Mouse (Mus musculus) myocyte (in vitro differentiated cells): ENCODE measurements around the gene Tarbp2. TPM values are rescaled to one million over a fixed set of nuclear protein-coding genes. Genes with fewer than 3 reads are reported as not detected.
A peak's percentile ranks its signal among the peaks of the same experiment; 100 is the strongest.

Source experiments
- H3K27me3 ChIP-seq: one replicate; pipeline ENCODE4 v1.6.1; 2011; ENCODE audit not compliant: control insufficient read depth, insufficient read depth, insufficient read length
- H3K36me3 ChIP-seq: one replicate; pipeline ENCODE4 v1.6.1; 2011; ENCODE audit not compliant: control insufficient read depth, insufficient read depth
- H3K4me2 ChIP-seq: one replicate; pipeline ENCODE4 v1.6.1; 2011; ENCODE audit warnings: low read depth, control low read depth
- H3K4me3 ChIP-seq: one replicate; pipeline ENCODE4 v1.5.1; 2011; ENCODE audit warnings: mild to moderate bottlenecking, control low read depth, moderate library complexity
- H3K79me2 ChIP-seq: one replicate; pipeline ENCODE4 v1.6.1; 2011; ENCODE audit not compliant: control insufficient read depth, insufficient read depth
- H3ac ChIP-seq: one replicate; pipeline ENCODE4 v1.6.1; 2011; ENCODE audit not compliant: control insufficient read depth, insufficient read length
- CEBPB ChIP-seq: IDR thresholded peaks from 2 replicates; pipeline ENCODE4 v1.6.1; 2011; ENCODE audit warnings: mild to moderate bottlenecking, moderate library complexity; ENCODE audit not compliant: poor library complexity, insufficient read depth, severe bottlenecking
- E2F4 ChIP-seq: IDR thresholded peaks from one replicate; pipeline ENCODE4 v1.6.1; 2011; ENCODE audit warnings: mild to moderate bottlenecking, control low read depth, moderate library complexity; ENCODE audit not compliant: insufficient read depth
- MAX ChIP-seq: IDR thresholded peaks from one replicate; pipeline ENCODE4 v1.6.1; 2011; ENCODE audit warnings: low read depth, mild to moderate bottlenecking, control low read depth
- MYOD1 ChIP-seq, 3 experiments: IDR thresholded peaks; one replicate each; pipeline ENCODE4 v1.6.1; 2011; ENCODE audit warnings: control low read depth in 2 of 3, low read depth in 2 of 3, mild to moderate bottlenecking in 2 of 3, moderate library complexity in 1 of 3; ENCODE audit not compliant: insufficient read length in 2 of 3, control insufficient read depth in 1 of 3
- MYOG ChIP-seq, 3 experiments: IDR thresholded peaks; one replicate each; pipeline ENCODE4 v1.6.1; 2011; ENCODE audit warnings: control low read depth in 2 of 3, low read depth in 2 of 3, mild to moderate bottlenecking in 2 of 3; ENCODE audit not compliant: insufficient read length in 2 of 3, control insufficient read depth in 1 of 3, insufficient read depth in 1 of 3
- POLR2A ChIP-seq: IDR thresholded peaks from one replicate; pipeline ENCODE4 v1.6.1; 2011; ENCODE audit warnings: low read depth, mild to moderate bottlenecking, control low read depth, moderate library complexity; ENCODE audit not compliant: insufficient read length
- POLR2AphosphoS2 ChIP-seq: IDR thresholded peaks from one replicate; pipeline ENCODE4 v1.6.1; 2011; ENCODE audit warnings: low read depth, control low read depth; ENCODE audit not compliant: insufficient read length
- REST ChIP-seq: IDR thresholded peaks from one replicate; pipeline ENCODE4 v1.6.1; 2011; ENCODE audit warnings: mild to moderate bottlenecking, control low read depth, moderate library complexity; ENCODE audit not compliant: insufficient read depth, insufficient read length
- SRF ChIP-seq: IDR thresholded peaks from one replicate; pipeline ENCODE4 v1.6.1; 2011; ENCODE audit warnings: low read depth; ENCODE audit not compliant: control insufficient read depth, insufficient read length
- TCF12 ChIP-seq: IDR thresholded peaks from one replicate; pipeline ENCODE4 v1.6.1; 2011; ENCODE audit warnings: mild to moderate bottlenecking, control low read depth; ENCODE audit not compliant: poor library complexity, insufficient read depth, severe bottlenecking
- TCF3 ChIP-seq: IDR thresholded peaks from one replicate; pipeline ENCODE4 v1.6.1; 2011; ENCODE audit warnings: low read depth, control low read depth; ENCODE audit not compliant: insufficient read length
- USF1 ChIP-seq: IDR thresholded peaks from one replicate; pipeline ENCODE4 v1.6.1; 2011; ENCODE audit warnings: low read depth, mild to moderate bottlenecking, control low read depth, moderate library complexity
- polyA plus RNA-seq: library from polyadenylated mRNA; unstranded; fragments of >200 nt; fragmentation: generic; extraction: Trizol; gene quantifications from one replicate; pipeline ENCODE4 v1.2.1, GENCODE M21; 2012; ENCODE audit warnings: missing spikeins

The Tarbp2 gene
- polyA plus RNA-seq, 1 experiment: 76.2 TPM

GRCm38 (mm10) chr15:102519211-102520141, 1.5 kb downstream of the Tarbp2 start:
- peak overlapping the region; percentile 94 for H3K4me2 ChIP-seq
- H3K27me3 ChIP-seq: no peaks in the 10 kb centered on the region
- peaks cover 10% of the 10 kb centered on the region for H3K36me3 ChIP-seq
- peaks cover 29% of the 10 kb centered on the region for H3K79me2 ChIP-seq
- H3K4me3 ChIP-seq: peak overlapping the region; percentile 56
- H3ac ChIP-seq: peak overlapping the region; percentile 37
- TF ChIP-seq SRF: no peak
- TF ChIP-seq MAX: no peak
- TF ChIP-seq REST: no peak
- TF ChIP-seq E2F4: no peak
- no peak for TF ChIP-seq POLR2A
- TF ChIP-seq POLR2AphosphoS2: no peak
- no peak for TF ChIP-seq TCF12
- no peak for TF ChIP-seq MYOG (IDR thresholded peaks at IDR 0.05; ENCODE audit: control insufficient read depth in 1 of 3, insufficient read depth in 1 of 3, insufficient read length in 2 of 3, low read depth in 2 of 3)
- TF ChIP-seq CEBPB: no peak
- no peak for TF ChIP-seq USF1
- no peak for TF ChIP-seq TCF3

DNA sequence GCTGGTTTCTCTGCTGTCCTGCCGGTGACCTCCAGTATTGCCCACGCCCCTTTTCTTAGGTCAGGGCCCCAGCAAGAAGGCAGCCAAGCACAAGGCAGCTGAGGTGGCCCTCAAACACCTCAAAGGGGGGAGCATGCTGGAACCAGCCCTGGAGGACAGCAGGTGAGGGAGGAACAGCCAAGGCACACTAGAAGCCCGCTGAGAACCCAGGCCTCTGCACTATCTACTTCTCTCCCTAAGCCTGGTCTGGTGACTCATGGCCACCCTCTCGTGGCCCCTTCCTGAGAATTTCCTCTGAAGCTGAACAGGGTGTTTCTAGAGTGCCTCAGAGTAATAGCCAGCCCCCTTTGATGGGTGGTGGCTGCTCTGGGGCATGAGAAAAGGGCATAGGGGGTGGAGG, 2.4 kb downstream of the Tarbp2 start:
- no peak overlapping the region for H3ac ChIP-seq
- TF ChIP-seq REST (no peak), POLR2A (no peak), TCF3 (no peak)
- H3K36me3 ChIP-seq: peaks cover 12% of the 10 kb centered on the region
- no peak overlapping the region for H3K4me3 ChIP-seq
- peaks cover 29% of the 10 kb centered on the region for H3K79me2 ChIP-seq
- peak overlapping the region; percentile 94 for H3K4me2 ChIP-seq
- H3K27me3 ChIP-seq: no peaks in the 10 kb centered on the region

DNA sequence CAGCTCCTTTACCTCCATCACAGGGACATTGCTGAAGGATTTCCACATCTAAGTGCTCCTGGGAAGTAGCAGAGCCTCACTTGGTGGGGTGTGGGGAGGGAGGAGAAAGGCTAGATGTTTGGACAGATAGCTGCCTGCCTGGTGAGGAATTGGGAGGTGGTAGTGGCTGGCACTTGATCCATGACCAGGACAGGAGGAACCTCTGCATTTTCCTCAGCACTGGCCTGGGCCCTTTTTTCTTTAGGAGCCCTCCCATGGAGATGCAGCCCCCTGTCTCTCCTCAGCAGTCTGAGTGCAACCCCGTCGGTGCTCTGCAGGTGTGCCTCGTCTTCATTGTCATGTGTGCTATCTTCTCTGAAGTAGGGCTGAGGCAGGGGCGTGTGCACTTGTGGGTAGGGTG, 3.5 kb downstream of the Tarbp2 start:
- Histone ChIP-seq H3ac (no peak overlapping the region), H3K4me3 (no peak overlapping the region), H3K4me2 (no peak overlapping the region), H3K79me2 (peaks cover 29% of the 10 kb centered on the region), H3K36me3 (peaks cover 20% of the 10 kb centered on the region), H3K27me3 (no peaks in the 10 kb centered on the region)
- TF ChIP-seq TCF3: no peak
- no peak for TF ChIP-seq REST
- TF ChIP-seq POLR2AphosphoS2: no peak
- TF ChIP-seq TCF12: no peak
- TF ChIP-seq MYOG (IDR thresholded peaks at IDR 0.05; ENCODE audit: control insufficient read depth in 1 of 3, insufficient read depth in 1 of 3, insufficient read length in 2 of 3, low read depth in 2 of 3): no peak
- TF ChIP-seq SRF: no peak
- no peak for TF ChIP-seq CEBPB
- no peak for TF ChIP-seq MAX
- no peak for TF ChIP-seq POLR2A
- no peak for TF ChIP-seq USF1
- no peak for TF ChIP-seq MYOD1 (IDR thresholded peaks at IDR 0.05; ENCODE audit: control insufficient read depth in 1 of 3, insufficient read length in 2 of 3, low read depth in 2 of 3)
- no peak for TF ChIP-seq E2F4

- H3K79me2 ChIP-seq: peaks cover 16% of the 10 kb centered on the region
- H3K4me3 ChIP-seq: no peak within 1 kb of the TSS
- H3K4me2 ChIP-seq: no peak within 1 kb of the TSS
- H3ac ChIP-seq: no peak within 1 kb of the TSS
- H3K36me3 ChIP-seq: peaks cover 45% of the 10 kb centered on the region
- no peak for TF ChIP-seq MAX
- TF ChIP-seq TCF12: no peak
- TF ChIP-seq USF1: no peak
- TF ChIP-seq POLR2AphosphoS2: peak; percentile 46
- no peaks in the 10 kb centered on the region for H3K27me3 ChIP-seq
These were observed 7.0 kb downstream of the Tarbp2 start, which contains the start of gene Npff for GRCm38 (mm10) chr15:102524892-102525485. Gene Npff (minus strand): TSS chr15:102524942.

DNA sequence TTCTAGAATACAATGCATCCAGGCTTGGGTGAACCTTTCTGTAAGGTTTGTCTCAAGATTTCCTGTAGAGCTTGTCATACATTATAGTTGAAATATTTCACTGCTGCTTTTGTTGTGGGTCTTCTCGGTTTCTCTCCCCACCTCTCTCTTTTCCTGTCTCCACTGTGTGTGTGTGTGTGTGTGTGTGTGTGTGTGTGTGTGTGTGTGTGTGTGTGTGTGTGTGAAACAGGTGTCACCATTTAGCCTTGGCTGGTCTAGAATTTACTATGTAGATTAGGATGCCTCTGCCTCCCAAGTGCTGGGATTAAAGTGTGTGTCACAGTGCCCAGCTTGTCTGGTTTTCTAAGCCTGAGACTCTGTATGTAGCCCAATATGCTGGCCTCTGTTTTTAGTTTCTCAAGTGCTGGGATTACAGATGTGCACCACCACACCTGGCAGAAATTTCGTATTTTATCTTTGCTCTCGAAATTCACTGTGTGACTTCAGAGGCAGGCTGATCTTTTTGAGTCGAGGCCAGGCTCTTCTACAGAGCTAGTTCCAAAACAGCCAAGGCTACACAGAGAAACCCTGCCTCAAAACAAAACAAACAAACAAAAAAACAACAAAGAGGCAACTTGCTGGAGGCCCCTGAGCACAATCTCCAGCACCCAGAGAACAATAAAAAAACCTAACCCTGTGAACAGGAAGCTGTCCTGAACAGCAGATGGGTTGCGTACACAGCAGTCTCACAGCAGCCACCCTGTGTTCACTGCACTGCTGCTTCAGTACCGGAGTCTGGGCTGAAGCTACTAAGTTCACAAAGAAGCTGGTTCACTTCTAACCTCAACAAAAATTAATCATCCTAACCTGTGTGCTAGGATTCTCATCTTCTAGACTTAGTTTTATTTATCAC, 8.4 kb downstream of the Tarbp2 start:
- peaks cover 2% of the 10 kb centered on the region for H3K79me2 ChIP-seq
- H3K4me2 ChIP-seq: no peak overlapping the region
- H3ac ChIP-seq: no peak overlapping the region
- H3K27me3 ChIP-seq: no peaks in the 10 kb centered on the region
- peaks cover 58% of the 10 kb centered on the region for H3K36me3 ChIP-seq
- TF ChIP-seq CEBPB: no peak
- TF ChIP-seq MYOG (IDR thresholded peaks at IDR 0.05; ENCODE audit: control insufficient read depth in 1 of 3, insufficient read depth in 1 of 3, insufficient read length in 2 of 3, low read depth in 2 of 3): no peak
- no peak for TF ChIP-seq MAX
- peak; percentile 59 for TF ChIP-seq POLR2AphosphoS2
- TF ChIP-seq TCF12: no peak
- no peak for TF ChIP-seq E2F4
- H3K4me3 ChIP-seq: no peak overlapping the region
